Comparison of ENCODE assay signal across 9 mouse cellular contexts in the genomic region with DNA sequence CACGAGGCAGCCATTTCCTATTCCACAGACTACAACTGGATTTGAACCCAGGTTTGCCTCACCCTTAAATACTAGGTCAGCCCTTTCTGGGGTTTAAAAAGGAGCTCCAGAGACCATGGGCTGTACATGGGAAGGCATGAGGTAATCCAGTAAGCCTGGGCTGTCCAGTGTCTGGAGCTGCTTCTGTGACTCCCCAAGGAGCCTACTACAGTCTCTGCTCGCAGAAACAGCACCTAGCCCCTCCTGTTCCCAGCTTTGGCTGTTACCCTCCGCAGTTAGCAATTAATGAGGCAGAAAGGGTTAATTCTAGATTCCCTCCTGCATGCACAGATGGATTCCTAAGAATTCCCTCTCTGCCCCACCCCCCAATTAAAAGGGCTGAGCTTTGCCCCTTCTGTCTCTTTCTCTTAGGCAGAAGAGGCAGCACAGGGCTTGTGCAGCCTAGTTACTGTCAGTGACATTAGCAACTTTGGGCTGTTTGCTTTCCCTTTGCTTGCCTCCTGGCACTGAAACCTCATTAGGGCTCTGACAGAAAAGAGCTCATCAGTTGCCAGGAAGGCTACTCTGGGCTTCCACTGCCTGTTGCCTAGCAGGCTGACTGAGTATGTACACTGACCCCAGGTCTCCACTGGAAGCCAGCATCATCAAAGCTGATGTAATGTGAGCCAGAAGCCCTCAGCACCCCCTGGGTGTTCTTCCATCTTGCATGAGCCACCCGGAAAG. TPM values are rescaled to one million over a fixed set of nuclear protein-coding genes. Genes with fewer than 3 reads are reported as not detected.
DNase-seq lines count a peak whose midpoint lies in the region; ATAC-seq and TF ChIP-seq lines count a peak whose summit lies in the region.
"Had no signal": no experiment of that assay in that cellular context is flagged by ENCODE, and none has a peak within 500 bp of the region (broad histone marks: within the 10 kb centered on the region; RNA-seq: fewer than 3 reads in every experiment).

A gene (plus strand): TSS at position 424 of the 723 bp plus-strand sequence.

- no peak within 1 kb of the TSS for H3K9ac ChIP-seq in forebrain, postnatal 0 days

- no peak for TF ChIP-seq CTCF in forebrain, postnatal 0 days (IDR thresholded peaks at IDR 0.05; ENCODE audit: low read depth)

- no peaks in the 10 kb centered on the region for H3K27me3 ChIP-seq in forebrain, postnatal 0 days (ENCODE audit: insufficient read depth, low read length)

- no peak within 1 kb of the TSS for H3K4me2 ChIP-seq in forebrain, postnatal 0 days (ENCODE audit: low read depth)

- WGBS in forebrain, postnatal 0 days: 26% methylated on average over 4 of the region's 4 CpGs

- H3K36me3 ChIP-seq in forebrain, postnatal 0 days (ENCODE audit: insufficient read depth): no peaks in the 10 kb centered on the region

- no peak within 1 kb of the TSS for H3K27ac ChIP-seq in forebrain, postnatal 0 days (ENCODE audit: low read depth, low read length)
- H3K27ac ChIP-seq: macrophage had no signal

- no peaks in the 10 kb centered on the region for H3K9me3 ChIP-seq in forebrain, postnatal 0 days (ENCODE audit: low read length)

- DNase-seq in right cerebral cortex, adult 18-20 months: peak; percentile 25
- no peak for DNase-seq in right cerebral cortex, postnatal 14 days
- peak; percentile 75 for DNase-seq in forebrain, postnatal 0 days
- DNase-seq in left cerebral cortex, postnatal 4 days: peak; percentile 59
- DNase-seq in right cerebral cortex, postnatal 10 days (ENCODE audit: low spot score in 2 of 2): peak; percentile 69 to 78
- DNase-seq in adrenal gland, postnatal 10 days: no peak

- peak; percentile 93 for ATAC-seq in forebrain, postnatal 0 days
- no peak for ATAC-seq in megakaryocyte-erythroid progenitor cell, adult 5-6 weeks (replicated peaks; ENCODE audit: low FRiP score, low TSS enrichment, poor library complexity, severe bottlenecking)
- no peak for ATAC-seq in granulocyte monocyte progenitor cell, adult 5-6 weeks (replicated peaks; ENCODE audit: poor library complexity, severe bottlenecking)

- peaks cover 5% of the 10 kb centered on the region; the same call in 1 of the 2 replicates for H3K4me1 ChIP-seq in forebrain, postnatal 0 days (ENCODE audit: insufficient read depth)

- H3K4me3 ChIP-seq in forebrain, postnatal 0 days (ENCODE audit: low read depth, low read length): no peak within 1 kb of the TSS

- intact Hi-C loops in left cerebral cortex, postnatal 4 days (cut with DNase I): no loop called here

RNA-seq across cellular contexts. Expression of the gene that starts here (rescaled TPM):
- total RNA-seq in forebrain, postnatal 0 days (2014; rRNA removed): not detected in 2 replicates
- polyA plus RNA-seq in forebrain, postnatal 0 days (2015; fragmentation: Nextera tagmentation; extraction: Ambion mirVana): 0.23 TPM in 1 of 2 replicates, not detected in the other
- under 1 TPM; 0.12 to 0.32 TPM for total RNA-seq in left cerebral cortex, postnatal 4 days (2021)
- under 1 TPM in 1 of 2 experiments, not detected in 1; 0.12 TPM for total RNA-seq in adrenal gland, postnatal 10 days (2021)
- total RNA-seq in megakaryocyte-erythroid progenitor cell, adult 5-6 weeks (2014; fragmentation: Nextera tagmentation): not detected in 2 replicates
- not detected in 2 replicates for total RNA-seq in megakaryocyte-erythroid progenitor cell, adult 5-6 weeks (2017)
- total RNA-seq in granulocyte monocyte progenitor cell, adult 5-6 weeks (2014; fragmentation: Nextera tagmentation): not detected in 2 replicates
- not detected in 2 replicates for total RNA-seq in granulocyte monocyte progenitor cell, adult 5-6 weeks (2017)
- polyA plus RNA-seq: macrophage had no signal

Comparison
In these comparisons a context has a peak if more than half of its experiments do, and no peak if none do; other contexts are left out.
1. DNase-seq: peak in right cerebral cortex, adult 18-20 months (single experiment) and right cerebral cortex, postnatal 10 days (2 of 2); none in right cerebral cortex, postnatal 14 days (single experiment) and adrenal gland, postnatal 10 days (single experiment).
2. Peak in DNase-seq and ATAC-seq in forebrain, postnatal 0 days; RNA of the gene not detected or under 1 TPM.
3. Peak in DNase-seq in left cerebral cortex, postnatal 4 days; RNA of the gene not detected or under 1 TPM.